Comparison of ENCODE assay signal across 19 mouse cellular contexts in the genomic region with DNA sequence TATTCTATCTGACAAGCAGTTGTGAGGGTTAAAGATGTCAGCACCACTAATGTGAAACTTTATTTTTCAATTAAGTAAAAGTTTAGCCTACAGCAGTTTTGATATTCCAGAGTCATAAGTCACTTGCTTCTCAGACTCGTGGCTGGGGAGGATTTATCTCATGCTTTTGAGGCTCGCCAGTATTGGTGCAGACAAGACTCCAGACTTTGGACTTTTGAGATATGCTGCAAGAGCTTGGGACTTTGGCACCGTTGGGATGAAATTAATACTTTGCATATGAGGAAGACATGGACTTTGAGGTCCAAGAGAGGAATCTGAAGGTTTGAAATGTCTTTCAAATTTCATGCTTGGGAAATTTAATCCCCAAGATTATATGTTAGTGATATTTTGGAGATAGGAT.
"Had no signal": no experiment of that assay in that cellular context is flagged by ENCODE, and none has a peak within 500 bp of the region (broad histone marks: within the 10 kb centered on the region; RNA-seq: fewer than 3 reads in every experiment).

No protein-coding gene starts in this region.

- H3K27me3 ChIP-seq: lung, embryonic 15.5 days; megakaryocyte, embryonic 14.5 days; midbrain, embryonic 12.5 days; midbrain, embryonic 15.5 days; neural tube, embryonic 12.5 days had no signal

- H3K9ac ChIP-seq: liver, postnatal 0 days; lung, embryonic 15.5 days; midbrain, embryonic 12.5 days; midbrain, embryonic 15.5 days; neural tube, embryonic 12.5 days had no signal

- DNase-seq: liver, postnatal 0 days; lung, adult 2 months; lung, postnatal 14 days; lung, postnatal 36 days; retina, postnatal 1 day; right cerebral cortex, adult 18-20 months; right cerebral cortex, postnatal 25 days; right cerebral cortex, postnatal 4 days; spleen, adult 18-20 months; thymus, adult 18-20 months; thymus, postnatal 14 days; thymus, postnatal 36 days had no signal

- H3K27ac ChIP-seq: lung, embryonic 15.5 days; macrophage; midbrain, embryonic 12.5 days; midbrain, embryonic 15.5 days; neural tube, embryonic 12.5 days had no signal

- H3K4me3 ChIP-seq: lung, embryonic 15.5 days; megakaryocyte, embryonic 14.5 days; midbrain, embryonic 12.5 days; midbrain, embryonic 15.5 days; neural tube, embryonic 12.5 days had no signal

- H3K4me2 ChIP-seq: lung, embryonic 15.5 days; midbrain, embryonic 12.5 days; midbrain, embryonic 15.5 days; neural tube, embryonic 12.5 days had no signal

- H3K4me1 ChIP-seq: lung, embryonic 15.5 days; megakaryocyte, embryonic 14.5 days; midbrain, embryonic 12.5 days; midbrain, embryonic 15.5 days; neural tube, embryonic 12.5 days had no signal

- H3K36me3 ChIP-seq: lung, embryonic 15.5 days; midbrain, embryonic 12.5 days; midbrain, embryonic 15.5 days; neural tube, embryonic 12.5 days had no signal

- ATAC-seq: liver, postnatal 0 days; lung, postnatal 0 days; midbrain, embryonic 15.5 days had no signal

- H3K9me3 ChIP-seq: lung, embryonic 15.5 days; megakaryocyte, embryonic 14.5 days; midbrain, embryonic 12.5 days; midbrain, embryonic 15.5 days; neural tube, embryonic 12.5 days had no signal
